8 mouse cellular contexts compared by ENCODE assay signal in genomic region chr17:17403038-17403437, GRCm38 (mm10). TPM values are rescaled to one million over a fixed set of nuclear protein-coding genes. Genes with fewer than 3 reads are reported as not detected.
DNase-seq lines count a peak whose midpoint lies in the region; ATAC-seq and TF ChIP-seq lines count a peak whose summit lies in the region.

No protein-coding gene starts in this region.

- H3K27me3 ChIP-seq in kidney, embryonic 14.5 days (ENCODE audit: control insufficient read depth, insufficient read depth, low read length): no peaks in the 10 kb centered on the region
- no peaks in the 10 kb centered on the region for H3K27me3 ChIP-seq in embryonic facial prominence, embryonic 14.5 days (replicated peaks; ENCODE audit: control insufficient read depth, insufficient read depth, low read length)
- no peaks in the 10 kb centered on the region for H3K27me3 ChIP-seq in hindbrain, embryonic 14.5 days (ENCODE audit: control insufficient read depth, insufficient read depth, low read length)
- H3K27me3 ChIP-seq in myocyte (ENCODE audit: control insufficient read depth, insufficient read depth, insufficient read length): no peaks in the 10 kb centered on the region
- no peaks in the 10 kb centered on the region for H3K27me3 ChIP-seq in cerebellum, adult 2 months (ENCODE audit: control insufficient read depth, insufficient read depth, low read length)

- WGBS in kidney, embryonic 14.5 days: 35% methylated on average over 5 of the region's 5 CpGs
- 13% methylated on average over 5 of the region's 5 CpGs for WGBS in embryonic facial prominence, embryonic 14.5 days
- WGBS in hindbrain, embryonic 14.5 days: 39% methylated on average over 5 of the region's 5 CpGs
- 30% methylated on average over 5 of the region's 5 CpGs for WGBS in cerebellum, adult 2 months

- H3K9me3 ChIP-seq in kidney, embryonic 14.5 days (ENCODE audit: control insufficient read depth, low read length): no peaks in the 10 kb centered on the region
- H3K9me3 ChIP-seq in embryonic facial prominence, embryonic 14.5 days (ENCODE audit: control insufficient read depth, low read length): no peaks in the 10 kb centered on the region
- H3K9me3 ChIP-seq in hindbrain, embryonic 14.5 days (ENCODE audit: control insufficient read depth, low read length): no peaks in the 10 kb centered on the region

- H3K27ac ChIP-seq in kidney, embryonic 14.5 days (ENCODE audit: low read depth, low read length): no peak overlapping the region; the same call in 1 of the 2 replicates
- H3K27ac ChIP-seq in embryonic facial prominence, embryonic 14.5 days (replicated peaks; ENCODE audit: low read depth, low read length): peak overlapping the region; percentile 81
- no peak overlapping the region for H3K27ac ChIP-seq in hindbrain, embryonic 14.5 days
- H3K27ac ChIP-seq in cerebellum, adult 2 months (ENCODE audit: insufficient read depth, low read length): no peak overlapping the region

- no peak for TF ChIP-seq CTCF in cerebellum, adult 2 months (IDR thresholded peaks at IDR 0.05; ENCODE audit: borderline replicate concordance, insufficient read depth, low read depth, low read length)

- TF ChIP-seq POLR2A in myocyte (IDR thresholded peaks at IDR 0.05; ENCODE audit: insufficient read length, low read depth): no peak
- no peak for TF ChIP-seq POLR2A in cerebellum, adult 2 months (IDR thresholded peaks at IDR 0.05; ENCODE audit: borderline replicate concordance, insufficient read depth, low read length)

- peak overlapping the region; percentile 2; the same call in 1 of the 2 replicates for H3K4me2 ChIP-seq in kidney, embryonic 14.5 days (replicated peaks; ENCODE audit: low read depth, low read length)
- peak overlapping the region; percentile 50 for H3K4me2 ChIP-seq in embryonic facial prominence, embryonic 14.5 days (ENCODE audit: low read depth, low read length)
- peak overlapping the region; percentile 48 for H3K4me2 ChIP-seq in hindbrain, embryonic 14.5 days (replicated peaks)
- peak overlapping the region; percentile 44 for H3K4me2 ChIP-seq in myocyte (ENCODE audit: low read depth)

- H3K4me3 ChIP-seq in kidney, embryonic 14.5 days (ENCODE audit: low read length): no peak overlapping the region
- H3K4me3 ChIP-seq in embryonic facial prominence, embryonic 14.5 days (ENCODE audit: low read depth, low read length): peak overlapping the region; percentile 27
- H3K4me3 ChIP-seq in hindbrain, embryonic 14.5 days (replicated peaks; ENCODE audit: low read length): peak overlapping the region; percentile 14; the same call in 1 of the 2 replicates
- no peak overlapping the region for H3K4me3 ChIP-seq in myocyte
- no peak overlapping the region for H3K4me3 ChIP-seq in cerebellum, adult 2 months (replicated peaks; ENCODE audit: insufficient read depth, low read depth, low read length)

- H3K9ac ChIP-seq in kidney, embryonic 14.5 days (ENCODE audit: low read depth, low read length): no peak overlapping the region
- peak overlapping the region; percentile 40; the same call in 1 of the 2 replicates for H3K9ac ChIP-seq in embryonic facial prominence, embryonic 14.5 days (ENCODE audit: low read depth, low read length)
- H3K9ac ChIP-seq in hindbrain, embryonic 14.5 days: peak overlapping the region; percentile 44; the same call in 1 of the 2 replicates

- no peak for ATAC-seq in kidney, embryonic 14.5 days (ENCODE audit: low FRiP score, low TSS enrichment)
- peak; percentile 48 for ATAC-seq in embryonic facial prominence, embryonic 14.5 days (ENCODE audit: low read depth)
- no peak for ATAC-seq in hindbrain, embryonic 14.5 days (ENCODE audit: low FRiP score)

- H3K79me2 ChIP-seq in myocyte (ENCODE audit: control insufficient read depth, insufficient read depth): no peaks in the 10 kb centered on the region

- H3K36me3 ChIP-seq in kidney, embryonic 14.5 days (ENCODE audit: control insufficient read depth, insufficient read depth, low read length): no peaks in the 10 kb centered on the region
- no peaks in the 10 kb centered on the region for H3K36me3 ChIP-seq in embryonic facial prominence, embryonic 14.5 days (ENCODE audit: control insufficient read depth, insufficient read depth, low read length)
- H3K36me3 ChIP-seq in hindbrain, embryonic 14.5 days (replicated peaks; ENCODE audit: control insufficient read depth, insufficient read depth): no peaks in the 10 kb centered on the region
- H3K36me3 ChIP-seq in myocyte (ENCODE audit: control insufficient read depth, insufficient read depth): no peaks in the 10 kb centered on the region

- no peak for DNase-seq in kidney, adult 8-10 months
- peak; percentile 77 for DNase-seq in embryonic facial prominence, embryonic 14.5 days (ENCODE audit: low spot score)
- no peak for DNase-seq in hindbrain, embryonic 14.5 days (ENCODE audit: low spot score)
- no peak for DNase-seq in urinary bladder, postnatal 36 days (ENCODE audit: low spot score in 2 of 2)
- no peak for DNase-seq in layer of hippocampus, adult 11-12 months (ENCODE audit: low spot score)
- DNase-seq in cerebellum, adult 2 months: no peak

- H3K4me1 ChIP-seq in kidney, embryonic 14.5 days (ENCODE audit: control insufficient read depth, insufficient read depth, low read length): no peaks in the 10 kb centered on the region
- H3K4me1 ChIP-seq in embryonic facial prominence, embryonic 14.5 days (ENCODE audit: control insufficient read depth, insufficient read depth, low read length): peaks cover 22% of the 10 kb centered on the region
- peaks cover 10% of the 10 kb centered on the region for H3K4me1 ChIP-seq in hindbrain, embryonic 14.5 days (replicated peaks; ENCODE audit: control insufficient read depth, insufficient read depth, low read length)
- H3K4me1 ChIP-seq in cerebellum, adult 2 months (ENCODE audit: control insufficient read depth, insufficient read depth, low read length): no peaks in the 10 kb centered on the region

- H3ac ChIP-seq in myocyte (ENCODE audit: control insufficient read depth, insufficient read length): no peak overlapping the region

TF ChIP-seq in myocyte, 11 proteins besides CTCF, POLR2A, EP300 and RAD21:
- TF ChIP-seq CEBPB (IDR thresholded peaks at IDR 0.05; ENCODE audit: insufficient read depth, poor library complexity, severe bottlenecking) (no peak), MAX (IDR thresholded peaks at IDR 0.05; ENCODE audit: low read depth) (no peak), REST (IDR thresholded peaks at IDR 0.05; ENCODE audit: insufficient read depth, insufficient read length) (no peak), MYOG (IDR thresholded peaks at IDR 0.05; ENCODE audit: control insufficient read depth in 1 of 3, insufficient read depth in 1 of 3, insufficient read length in 2 of 3, low read depth in 2 of 3) (no peak), USF1 (IDR thresholded peaks at IDR 0.05; ENCODE audit: low read depth) (no peak), SRF (IDR thresholded peaks at IDR 0.05; ENCODE audit: control insufficient read depth, insufficient read length, low read depth) (no peak), E2F4 (IDR thresholded peaks at IDR 0.05; ENCODE audit: insufficient read depth) (no peak)

RNA-seq across cellular contexts. Expression of gene Lix1, which starts 0.6 kb away (rescaled TPM):
- polyA plus RNA-seq in kidney, embryonic 14.5 days (2014; fragmentation: Nextera tagmentation; extraction: Ambion mirVana): 6.9 and 8.2 TPM in 2 replicates
- polyA plus RNA-seq in embryonic facial prominence, embryonic 14.5 days (2014; fragmentation: Nextera tagmentation; extraction: Ambion mirVana): 9.3 and 11.8 TPM in 2 replicates
- 5.9 and 6.4 TPM in 2 replicates for polyA plus RNA-seq in hindbrain, embryonic 14.5 days (2014; fragmentation: Nextera tagmentation; extraction: Ambion mirVana)
- 2.3 TPM for polyA plus RNA-seq in myocyte (2012; fragmentation: generic; extraction: Trizol)
- 8.4 and 9.6 TPM in 2 replicates for polyA plus RNA-seq in cerebellum, adult 2 months (2012; rRNA removed)

RNA-seq across cellular contexts. Expression of gene Riok2, which starts 28.9 kb away (rescaled TPM):
- polyA plus RNA-seq in kidney, embryonic 14.5 days (2014; fragmentation: Nextera tagmentation; extraction: Ambion mirVana): 37.1 and 38.1 TPM in 2 replicates
- 26.0 and 26.5 TPM in 2 replicates for polyA plus RNA-seq in embryonic facial prominence, embryonic 14.5 days (2014; fragmentation: Nextera tagmentation; extraction: Ambion mirVana)
- polyA plus RNA-seq in hindbrain, embryonic 14.5 days (2014; fragmentation: Nextera tagmentation; extraction: Ambion mirVana): 21.1 and 27.2 TPM in 2 replicates
- polyA plus RNA-seq in myocyte (2012; fragmentation: generic; extraction: Trizol): 13.3 TPM
- polyA plus RNA-seq in cerebellum, adult 2 months (2012; rRNA removed): 25.9 and 27.5 TPM in 2 replicates

Comparison
In these comparisons a context has a peak if more than half of its experiments do, and no peak if none do; other contexts are left out.
1. H3K4me3 ChIP-seq: peak in embryonic facial prominence, embryonic 14.5 days (single experiment) and hindbrain, embryonic 14.5 days (single experiment); none in kidney, embryonic 14.5 days (single experiment), myocyte (single experiment) and cerebellum, adult 2 months (single experiment).
2. Peak in every context shown above with its lines, with median percentiles within 50 percentile points of each other: H3K4me2 ChIP-seq.